Mouse (Mus musculus) CD4-positive, CD25-positive, alpha-beta regulatory T cell, adult 4 months (primary cell): ENCODE results near the gene Pgrmc2. TPM values are rescaled to one million over a fixed set of nuclear protein-coding genes. Genes with fewer than 3 reads are reported as not detected.
A peak's percentile ranks its signal among the peaks of the same experiment; 100 is the strongest.

Experiments used
- ATAC-seq: one replicate; pipeline ENCODE4 v1.8.0; 2017
- polyA plus RNA-seq, 2 experiments: library from polyadenylated mRNA; unstranded; fragments of 100-300 nt; shearing (Covaris generic); gene quantifications; one replicate each; pipeline ENCODE4 v1.2.1; 2017

Pgrmc2 gene
- polyA plus RNA-seq = 1 to 10 TPM; 3.2 to 4.1 TPM

DNA sequence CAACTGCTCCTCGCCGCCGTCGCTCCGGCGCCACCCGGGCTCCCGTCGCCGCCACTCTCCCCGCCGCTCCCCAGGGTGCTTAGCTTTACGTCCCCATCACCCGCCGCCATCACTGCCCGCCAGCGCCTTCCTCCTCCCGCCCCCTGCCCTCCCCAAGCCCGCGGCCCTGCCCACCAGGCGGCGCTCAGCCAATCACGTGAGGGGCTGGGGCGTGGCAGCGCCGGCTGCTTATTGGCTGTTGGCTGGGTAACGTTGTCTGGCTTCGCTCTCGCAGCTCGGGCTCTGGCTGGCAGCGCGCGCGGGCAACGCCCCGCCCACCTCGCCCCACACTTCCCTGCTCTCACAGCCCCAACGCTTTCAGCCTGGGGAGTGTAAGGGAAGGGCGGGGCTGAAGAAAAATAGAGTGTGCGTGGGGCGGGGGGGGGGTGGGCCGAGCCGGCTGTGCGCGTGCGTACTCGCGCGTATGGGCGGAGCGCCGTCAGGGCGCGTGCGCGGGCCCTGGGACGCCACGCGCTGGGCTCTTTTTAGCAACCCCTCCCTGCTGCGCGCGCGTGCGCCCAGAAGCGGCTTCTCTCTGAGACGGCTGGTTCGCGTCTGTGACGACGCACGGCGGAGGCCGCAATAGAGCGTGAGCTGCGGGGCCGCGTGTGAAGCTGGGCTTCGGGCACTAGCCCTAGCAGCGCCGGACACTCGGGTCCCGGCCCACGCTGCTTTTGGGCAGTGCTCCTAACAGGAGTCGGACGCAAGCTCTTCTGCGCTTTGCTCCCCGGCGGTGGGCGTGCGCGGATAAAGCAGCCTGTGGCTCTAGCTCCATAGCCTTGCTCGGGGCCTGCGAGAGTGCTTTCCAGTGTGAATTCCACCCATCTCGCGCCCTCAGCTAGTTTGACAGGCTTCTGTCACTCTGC, at the start of gene Pgrmc2:
TSS of gene Pgrmc2 (minus strand) at position 162 of the 905 bp plus-strand sequence.
- ATAC-seq = peak; percentile 86

DNA sequence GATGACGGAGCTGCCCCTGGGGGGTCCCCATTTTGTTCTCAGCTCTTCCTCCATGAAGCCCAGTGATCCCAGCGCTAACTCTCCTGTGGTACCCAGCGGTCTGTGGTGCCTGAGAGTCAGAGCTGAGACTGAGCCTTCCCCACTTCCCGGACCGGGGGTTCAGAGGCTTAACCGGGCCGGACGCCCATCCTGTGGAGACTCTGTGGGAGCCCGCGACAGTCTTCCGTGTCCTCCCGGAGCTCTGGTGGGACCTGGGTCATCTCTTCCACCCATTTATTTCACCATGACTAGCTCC, 41.1 kb upstream of the Pgrmc2 start:
- ATAC-seq = no peak

DNA sequence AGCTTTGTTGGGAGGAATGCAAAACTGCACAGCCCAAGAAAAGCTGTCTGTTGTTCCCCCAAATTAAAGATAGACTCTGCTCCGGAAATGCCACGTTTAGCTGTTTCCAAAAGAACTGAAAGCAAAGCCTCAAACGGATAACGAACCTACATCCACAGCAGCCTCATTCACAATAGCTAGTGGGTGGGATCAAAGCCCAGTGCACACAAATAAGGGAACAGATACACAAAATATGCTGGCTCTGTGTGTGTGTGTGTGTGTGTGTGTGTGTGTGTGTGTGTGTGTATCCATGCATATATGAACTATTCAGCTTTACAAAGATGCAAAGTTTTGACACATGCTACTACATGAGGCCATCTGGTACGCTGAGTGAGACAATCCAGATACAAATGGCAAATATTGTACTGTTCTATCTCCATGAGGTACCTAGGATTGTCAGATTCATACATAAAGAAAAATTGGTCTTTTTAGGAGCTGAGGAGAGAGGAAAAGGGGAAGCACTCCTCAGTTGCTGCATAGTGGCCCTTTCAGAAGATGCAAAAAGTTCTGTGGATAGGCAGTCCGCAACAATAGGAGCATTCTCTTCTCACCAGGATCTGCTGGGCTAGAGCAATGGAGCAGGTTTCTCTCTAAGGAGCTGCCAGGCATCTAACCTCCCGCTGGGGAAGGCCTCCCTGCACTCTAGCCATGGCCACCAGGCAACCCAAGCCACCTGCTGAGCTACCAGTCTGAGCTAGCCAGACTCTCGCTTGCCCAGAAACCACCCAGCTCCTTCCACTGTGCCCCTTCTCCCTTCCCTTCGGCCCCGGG, 40.5 kb upstream of the Pgrmc2 start:
- no peak for ATAC-seq

DNA sequence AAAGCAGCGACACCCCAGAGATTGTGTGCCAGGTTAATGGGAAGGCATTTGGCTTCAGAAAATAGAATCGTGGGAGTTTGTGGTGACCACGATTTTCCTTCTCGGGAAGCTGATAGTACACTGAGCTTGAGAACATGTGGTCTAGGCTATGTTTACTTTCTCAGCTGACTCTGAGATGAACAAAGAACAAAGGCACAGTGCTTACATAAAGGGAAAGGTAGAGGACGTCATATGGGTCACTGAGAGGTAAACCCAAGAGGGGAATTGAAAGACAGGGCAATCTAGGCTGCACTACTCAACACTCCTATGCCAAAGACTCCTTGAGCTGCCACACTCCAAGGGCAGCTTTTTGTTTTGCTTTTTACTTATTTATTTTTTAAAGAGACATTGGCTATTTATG, 35.3 kb upstream of the Pgrmc2 start:
- no peak for ATAC-seq

DNA sequence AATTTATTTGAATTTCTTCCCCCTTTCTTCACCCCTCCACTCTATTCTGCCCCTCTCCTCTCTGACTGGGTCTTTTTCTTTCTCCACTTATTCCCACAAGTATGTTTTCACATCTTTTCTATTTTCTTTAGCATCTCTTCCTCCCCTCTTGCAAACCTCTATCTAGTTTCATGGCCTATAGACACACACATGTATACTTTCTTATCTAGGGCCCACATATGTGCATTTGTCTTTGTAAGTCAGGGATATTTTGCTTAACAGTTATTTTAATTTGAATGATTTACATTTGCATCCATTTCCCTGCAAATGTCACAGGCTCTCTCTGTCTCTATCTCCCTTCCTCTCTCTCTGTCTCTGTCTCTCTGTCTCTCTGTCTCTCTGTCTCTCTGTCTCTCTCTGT, 34.6 kb upstream of the Pgrmc2 start:
- no peak for ATAC-seq

- no peak for ATAC-seq
Measured at GRCm38 (mm10) chr3:41113186-41113585, 30.3 kb upstream of the Pgrmc2 start.

DNA sequence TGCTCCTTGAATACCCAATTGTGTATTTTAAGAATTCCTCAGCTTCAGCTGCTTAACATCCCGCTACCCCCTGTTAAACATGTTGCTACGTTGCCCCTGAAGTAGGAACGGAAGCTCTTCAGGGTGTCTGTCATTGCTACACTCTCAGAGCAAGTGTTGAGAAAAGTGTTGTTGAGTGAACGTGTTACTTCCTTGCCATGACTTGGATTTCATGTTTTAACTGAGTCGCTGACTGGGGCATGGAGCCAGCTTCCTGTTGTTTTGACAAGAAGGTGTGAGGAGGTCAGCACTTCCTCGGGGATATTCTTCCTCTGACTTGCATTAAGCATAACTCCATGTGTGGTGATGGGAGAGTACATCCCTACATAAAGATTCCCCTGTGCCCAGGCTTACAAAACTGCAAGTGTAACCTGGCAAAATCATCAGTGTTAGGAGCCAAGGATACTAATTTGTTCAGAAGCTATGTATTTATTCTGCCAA, 25.5 kb upstream of the Pgrmc2 start:
- ATAC-seq = peak; percentile 45

DNA sequence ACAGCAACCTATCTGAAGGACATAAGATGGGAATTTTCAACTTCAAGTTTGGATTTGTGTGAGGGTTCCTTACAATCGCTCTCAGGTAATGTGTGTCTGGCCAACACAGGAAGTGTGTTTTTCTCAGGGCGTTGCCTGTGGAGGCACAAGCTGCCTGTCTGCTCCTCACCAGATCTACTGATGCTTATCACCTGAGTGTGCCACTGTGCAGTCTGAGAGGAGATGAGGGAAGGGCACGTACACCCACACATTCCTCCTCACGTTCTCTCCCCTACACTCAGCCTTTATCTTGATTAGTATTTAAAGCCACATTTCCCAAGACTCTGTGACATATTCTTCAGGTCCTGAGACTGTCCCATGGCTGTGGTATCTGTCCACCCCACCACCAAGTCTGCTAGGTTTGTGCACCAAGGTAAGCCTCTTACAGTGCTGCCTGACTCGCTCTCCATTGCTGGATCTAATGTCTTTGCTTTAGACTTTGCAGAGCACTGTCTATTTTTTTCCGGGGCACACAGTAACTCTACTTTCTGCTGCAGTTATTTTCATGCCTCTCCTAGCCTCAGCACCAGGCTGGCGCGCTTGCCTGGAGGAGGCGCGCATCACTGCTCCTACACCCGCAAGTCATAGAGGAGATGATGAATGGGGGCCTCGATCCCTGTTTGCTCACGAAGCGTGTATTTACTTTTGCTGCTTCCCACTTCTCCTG, 24.9 kb upstream of the Pgrmc2 start:
- peak; percentile 66 for ATAC-seq

DNA sequence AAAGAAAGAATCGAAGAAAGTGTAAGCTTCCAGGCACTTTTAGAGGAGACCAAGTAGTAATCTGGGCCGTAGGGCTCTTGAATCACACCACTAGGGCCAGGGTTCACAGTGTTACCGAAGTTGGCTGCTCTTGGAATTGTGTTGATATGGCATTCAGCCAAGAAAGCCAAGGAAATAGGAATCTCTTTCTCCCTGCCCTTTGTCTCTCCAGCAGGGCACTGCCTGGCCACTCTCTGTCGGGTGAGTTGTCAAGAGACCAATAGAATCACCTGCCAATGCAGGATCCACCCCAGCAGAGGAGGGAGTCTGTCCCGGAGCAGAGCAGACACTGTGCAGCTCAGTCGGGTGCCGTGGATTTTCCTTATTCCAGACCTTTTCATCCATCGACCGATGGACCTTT, 19.1 kb upstream of the Pgrmc2 start:
- ATAC-seq = no peak

- no peak for ATAC-seq
Measured at GRCm38 (mm10) chr3:41100157-41100556, 17.3 kb upstream of the Pgrmc2 start.

- ATAC-seq = no peak
Measured at GRCm38 (mm10) chr3:41099672-41100071, 16.8 kb upstream of the Pgrmc2 start.

- no peak for ATAC-seq
Measured at GRCm38 (mm10) chr3:41093210-41093609, 10.4 kb upstream of the Pgrmc2 start.

- no peak for ATAC-seq
Measured at GRCm38 (mm10) chr3:41092311-41092710, 9.5 kb upstream of the Pgrmc2 start.

DNA sequence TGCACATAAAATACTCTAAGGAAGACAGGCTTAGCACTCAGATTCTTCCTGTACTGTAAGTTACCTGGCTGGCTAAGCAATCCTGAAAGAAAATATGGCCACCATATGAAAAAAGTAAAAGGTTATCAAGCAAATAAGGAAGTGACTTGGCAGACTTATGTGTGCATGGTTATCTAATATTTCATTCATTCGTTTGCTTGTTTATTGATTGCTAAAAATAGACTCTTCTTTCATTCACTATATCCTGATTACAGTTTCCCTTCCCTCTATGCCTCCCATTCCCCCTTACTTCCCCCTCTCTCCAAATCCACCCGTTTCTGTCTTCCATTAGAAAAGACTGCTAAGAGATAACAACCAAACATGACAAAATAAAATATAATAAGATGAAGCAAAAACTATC, 8.0 kb upstream of the Pgrmc2 start:
- ATAC-seq = no peak

GRCm38 (mm10) chr3:41087071-41087470, 4.2 kb upstream of the Pgrmc2 start:
- ATAC-seq = no peak

GRCm38 (mm10) chr3:41084421-41084820, 1.6 kb upstream of the Pgrmc2 start:
- no peak for ATAC-seq

DNA sequence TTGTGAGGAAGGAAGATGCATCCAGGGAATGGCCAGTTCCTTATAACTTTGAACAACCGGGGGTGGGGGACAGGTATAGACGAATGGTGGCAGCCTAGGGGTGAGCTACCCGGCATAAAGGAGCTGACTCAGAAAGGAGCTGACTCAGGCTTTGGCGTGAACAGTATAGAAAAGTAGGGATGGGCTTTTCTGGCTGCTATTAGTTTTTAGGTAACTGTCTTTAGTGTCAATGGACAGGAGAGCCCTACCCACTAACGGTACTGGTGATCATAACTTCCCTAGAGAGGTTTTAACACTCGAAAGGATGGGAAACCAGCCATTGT, 905 bp upstream of the Pgrmc2 start:
- peak; percentile 16 for ATAC-seq

- ATAC-seq = peak; percentile 3
Measured at GRCm38 (mm10) chr3:41082520-41082884, 344 bp downstream of the Pgrmc2 start.

GRCm38 (mm10) chr3:41081474-41082301, 1.2 kb downstream of the Pgrmc2 start:
- no peak for ATAC-seq

DNA sequence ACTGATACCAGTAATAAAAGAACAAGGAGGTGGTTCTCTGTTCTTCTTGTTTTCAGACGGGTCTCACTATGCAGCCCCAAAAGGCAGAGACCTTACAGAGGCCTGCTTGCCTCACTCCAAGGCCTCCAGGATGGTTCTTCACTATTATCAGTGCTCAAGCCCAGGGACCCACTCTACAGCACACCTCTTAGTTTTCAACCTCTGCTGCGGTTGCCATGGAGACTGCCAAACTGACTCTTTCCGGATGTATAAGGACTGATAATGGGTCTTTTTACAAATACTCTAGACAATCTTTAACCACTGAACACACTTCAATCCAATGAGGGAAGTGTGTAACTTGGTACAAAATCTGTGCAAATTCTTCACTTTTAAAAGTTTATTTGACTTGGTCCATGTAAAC, 2.1 kb downstream of the Pgrmc2 start:
- no peak for ATAC-seq

DNA sequence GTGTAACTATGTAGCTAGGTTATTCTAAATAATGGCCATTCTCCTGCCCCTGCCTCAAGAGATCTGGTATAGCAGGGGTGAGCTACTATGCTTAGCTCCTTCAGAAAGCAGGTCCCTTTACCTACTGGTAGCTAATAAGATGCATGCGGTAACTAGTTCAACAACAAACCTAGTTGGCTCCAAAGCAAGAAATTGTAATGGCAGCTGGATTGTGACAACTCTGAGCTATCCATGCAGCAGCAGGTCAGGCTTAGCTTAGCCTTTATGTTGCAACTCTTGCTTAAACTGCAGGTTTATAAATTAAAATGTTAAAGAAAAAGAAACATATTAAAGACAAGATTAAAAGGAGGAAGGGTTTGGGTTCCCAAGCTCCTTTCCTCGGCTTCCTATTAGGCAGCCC, 4.2 kb downstream of the Pgrmc2 start:
- ATAC-seq = no peak

DNA sequence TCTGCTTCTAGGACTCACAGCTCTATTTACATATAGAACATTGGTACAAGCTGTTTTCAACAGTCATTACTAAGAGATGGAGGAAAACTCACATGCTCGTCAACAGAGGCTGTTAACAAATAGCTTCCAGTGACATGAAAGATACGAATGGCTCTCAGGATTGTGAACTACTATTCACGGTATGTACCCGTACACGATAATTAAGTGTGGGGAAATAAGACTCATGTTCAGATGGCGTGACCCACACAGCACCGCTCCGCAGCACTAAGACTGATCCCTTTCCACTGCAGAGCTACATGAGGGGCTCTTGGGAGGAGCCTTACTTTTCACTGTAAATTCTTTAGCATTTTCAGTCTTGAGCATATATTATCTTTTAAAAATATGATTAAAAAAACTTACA, 7.5 kb downstream of the Pgrmc2 start:
- ATAC-seq = no peak

DNA sequence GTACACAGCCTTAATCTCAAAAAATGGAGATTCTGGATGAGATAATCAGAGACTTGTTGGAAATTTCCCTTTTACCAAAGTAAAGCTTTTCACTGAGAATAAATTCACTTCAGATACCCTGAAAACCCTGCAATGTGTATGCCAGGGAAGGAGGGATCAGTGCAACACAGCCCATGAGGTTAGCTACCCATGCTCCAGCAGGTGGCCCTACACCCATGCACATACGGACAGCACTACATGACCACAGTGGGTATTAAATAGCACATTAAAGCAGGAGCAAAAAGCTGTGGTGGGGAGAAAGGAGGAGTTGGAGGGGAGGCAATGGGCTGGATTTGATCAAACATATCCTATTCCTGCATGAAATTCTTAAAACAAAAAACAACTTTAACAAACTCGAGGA, 12.3 kb downstream of the Pgrmc2 start:
- ATAC-seq = no peak
